Mouse (Mus musculus) layer of hippocampus, adult 9-10 months (tissue): ENCODE measurements around the gene Tmem201.

ENCODE experiments used
- DNase-seq: peaks from one replicate; pipeline ENCODE4 v3.0.0; 2022; ENCODE audit warnings: low spot score

Gene Tmem201

GRCm38 (mm10) chr4:149679056-149679770, 58.6 kb downstream of the Tmem201 start:
- no peak for DNase-seq

- DNase-seq = no peak
These were observed 59.8 kb downstream of the Tmem201 start for GRCm38 (mm10) chr4:149678006-149678405.

GRCm38 (mm10) chr4:149675378-149676261, 62.2 kb downstream of the Tmem201 start:
- no peak for DNase-seq

GRCm38 (mm10) chr4:149674814-149675377, 62.9 kb downstream of the Tmem201 start:
- no peak for DNase-seq

- no peak for DNase-seq
These were observed 65.1 kb downstream of the Tmem201 start for GRCm38 (mm10) chr4:149672747-149673146.

GRCm38 (mm10) chr4:149671175-149671574, 66.7 kb downstream of the Tmem201 start:
- DNase-seq = no peak

GRCm38 (mm10) chr4:149665692-149666090, 72.2 kb downstream of the Tmem201 start:
- DNase-seq = no peak
